Mouse (Mus musculus) thymus, postnatal 4 days (tissue): ENCODE measurements around the gene Bbx.

ENCODE experiments used
- DNase-seq: peaks from one replicate; pipeline ENCODE4 v3.0.0; 2021

Bbx gene

DNA sequence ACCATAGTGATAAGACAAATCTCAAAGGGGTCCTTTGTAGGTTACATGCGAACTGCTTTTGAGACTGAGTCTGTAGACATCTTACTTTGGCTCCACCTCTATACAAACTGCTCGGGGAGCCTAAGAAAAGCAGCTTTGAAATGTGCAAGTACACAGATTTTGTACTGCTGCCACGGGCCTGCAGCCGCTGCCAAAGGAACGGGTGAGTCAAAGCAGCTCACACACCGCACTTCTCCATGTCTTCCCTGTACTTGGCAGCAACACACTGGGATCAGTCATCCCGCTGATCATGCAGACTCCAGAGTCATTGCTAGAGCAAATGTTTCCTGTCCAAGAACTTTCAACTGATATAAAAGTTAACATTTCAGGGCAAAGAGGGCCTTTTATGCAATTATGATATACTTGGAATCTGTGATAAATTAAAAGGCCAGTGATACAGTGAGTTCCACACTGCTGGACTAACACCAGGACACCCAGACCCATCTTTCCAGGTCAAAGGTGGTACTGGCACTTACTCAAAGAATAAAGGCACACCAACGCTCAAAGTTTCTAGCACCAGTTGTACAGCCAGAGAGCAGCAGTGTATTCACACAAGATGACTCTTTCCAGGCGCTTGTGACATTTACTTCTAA lies 122.7 kb downstream of the Bbx start:
- DNase-seq: no peak

- DNase-seq: no peak
Measured at GRCm38 (mm10) chr16:50308256-50308655, 123.9 kb downstream of the Bbx start.

DNA sequence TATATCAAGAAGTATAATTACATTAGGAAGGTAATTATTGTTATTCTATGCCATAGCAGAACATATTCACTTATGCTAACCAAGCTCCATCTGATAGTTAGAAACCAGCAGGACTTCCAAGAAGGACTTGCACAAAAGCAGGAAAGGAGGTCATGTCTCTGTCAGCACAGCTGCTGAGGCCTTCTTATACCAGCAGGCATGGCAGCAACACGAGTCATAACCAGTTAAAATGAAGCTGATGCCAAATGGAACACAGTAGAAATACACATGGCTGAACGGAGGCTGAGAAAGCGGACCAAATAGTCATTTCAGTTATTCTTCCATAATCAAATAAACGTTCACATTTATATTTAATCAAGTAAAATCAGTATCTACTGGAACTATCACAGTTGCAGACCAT lies 125.0 kb downstream of the Bbx start:
- no peak for DNase-seq

GRCm38 (mm10) chr16:50306727-50307126 lies 125.5 kb downstream of the Bbx start:
- DNase-seq: no peak

DNA sequence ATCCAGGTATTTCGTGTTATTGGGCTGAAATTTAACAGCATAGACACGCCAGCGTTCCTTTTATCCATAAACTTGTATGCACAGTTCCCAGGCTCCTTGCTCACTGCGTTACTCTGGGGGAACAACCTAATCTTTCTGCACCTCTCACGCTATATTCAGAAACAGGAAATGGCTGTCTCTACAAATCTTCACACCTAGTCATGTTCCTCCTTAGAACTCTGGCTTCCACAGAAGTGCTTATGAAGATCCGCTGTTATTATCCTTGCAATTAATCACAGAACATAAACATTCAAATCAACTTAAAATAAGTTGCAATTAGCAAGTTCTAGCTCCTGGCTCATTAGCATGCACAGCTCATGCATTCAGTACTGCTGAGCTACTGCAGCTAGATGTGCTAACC lies 127.0 kb downstream of the Bbx start:
- DNase-seq: no peak

GRCm38 (mm10) chr16:50302566-50302965 lies 129.6 kb downstream of the Bbx start:
- no peak for DNase-seq

- DNase-seq: no peak
Measured at GRCm38 (mm10) chr16:50298743-50299443, 133.3 kb downstream of the Bbx start.

DNA sequence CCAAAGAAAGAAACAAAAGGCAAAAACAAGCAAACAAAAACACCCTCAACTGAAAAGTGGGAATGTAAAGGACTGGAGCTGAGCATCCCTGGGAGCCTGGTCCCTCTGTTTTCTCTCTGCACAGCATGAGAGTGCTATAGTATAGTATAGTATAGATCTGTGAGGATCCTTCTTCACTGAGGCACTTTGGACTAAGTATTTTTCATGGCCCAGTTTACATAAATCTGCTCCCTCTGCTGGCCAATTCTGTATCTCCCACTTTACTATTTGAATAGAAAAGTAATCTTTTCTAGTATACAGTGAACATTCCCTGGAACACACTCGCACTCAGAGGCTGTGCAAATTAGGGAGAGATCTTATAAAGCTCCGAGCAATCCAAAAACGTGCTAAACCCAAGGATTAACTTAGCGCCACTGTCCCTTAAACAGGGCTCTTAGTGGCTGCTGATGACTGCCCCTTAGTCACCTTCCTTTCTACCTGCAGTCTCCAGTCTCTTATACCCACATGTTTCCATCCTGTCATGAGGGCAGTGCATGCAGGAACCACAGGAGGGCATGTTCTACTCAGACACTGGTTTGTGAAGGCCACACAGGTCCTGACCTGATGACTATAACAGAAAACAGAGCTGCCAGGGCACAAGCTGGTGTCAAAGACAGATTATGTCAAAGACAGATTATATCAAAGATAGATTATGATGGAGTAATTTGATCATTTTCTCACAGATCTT lies 138.5 kb downstream of the Bbx start:
- DNase-seq: no peak

GRCm38 (mm10) chr16:50292834-50293233 lies 139.4 kb downstream of the Bbx start:
- DNase-seq: no peak

DNA sequence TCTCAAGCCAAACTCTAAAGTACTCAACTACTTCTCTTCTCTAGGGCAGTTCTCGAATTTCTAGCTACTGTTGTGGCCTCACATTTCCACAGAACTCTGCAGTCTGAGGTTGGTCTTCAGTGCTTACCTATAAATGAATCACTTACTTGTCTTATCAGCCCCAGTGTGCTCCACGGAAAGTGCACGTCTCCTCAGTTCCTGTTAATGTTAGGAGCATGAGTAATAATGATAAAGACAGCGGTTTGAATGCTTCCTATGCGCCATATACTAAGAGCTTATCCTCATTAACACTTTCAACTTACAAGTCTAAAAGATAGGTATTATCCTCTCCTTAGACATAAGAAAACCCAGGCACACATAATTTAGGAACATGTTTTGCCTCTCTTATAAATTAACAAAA lies 142.4 kb downstream of the Bbx start:
- no peak for DNase-seq

- DNase-seq: no peak
Measured at GRCm38 (mm10) chr16:50272813-50273212, 159.4 kb downstream of the Bbx start.

- no peak for DNase-seq
Measured at GRCm38 (mm10) chr16:50262647-50263046, 169.5 kb downstream of the Bbx start.

DNA sequence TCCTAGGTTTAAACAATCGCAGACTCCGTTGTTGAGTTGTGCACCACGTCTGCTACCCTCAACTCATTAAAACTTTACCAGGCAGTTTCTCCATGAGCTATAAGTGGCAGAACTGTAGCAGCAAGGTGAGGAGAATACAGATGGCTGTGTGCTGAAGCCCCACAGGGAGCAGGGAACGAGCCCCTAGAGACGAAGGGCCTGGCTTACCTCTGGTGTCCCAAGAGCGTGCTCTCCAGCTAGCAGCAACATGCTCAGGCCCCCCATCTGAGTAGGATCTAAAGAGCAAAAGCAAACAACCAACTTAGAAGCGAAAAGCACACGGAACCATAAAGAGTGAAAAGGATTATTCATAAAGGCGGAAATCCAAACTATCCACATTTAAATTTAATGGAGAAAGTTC lies 170.0 kb downstream of the Bbx start:
- DNase-seq: no peak

DNA sequence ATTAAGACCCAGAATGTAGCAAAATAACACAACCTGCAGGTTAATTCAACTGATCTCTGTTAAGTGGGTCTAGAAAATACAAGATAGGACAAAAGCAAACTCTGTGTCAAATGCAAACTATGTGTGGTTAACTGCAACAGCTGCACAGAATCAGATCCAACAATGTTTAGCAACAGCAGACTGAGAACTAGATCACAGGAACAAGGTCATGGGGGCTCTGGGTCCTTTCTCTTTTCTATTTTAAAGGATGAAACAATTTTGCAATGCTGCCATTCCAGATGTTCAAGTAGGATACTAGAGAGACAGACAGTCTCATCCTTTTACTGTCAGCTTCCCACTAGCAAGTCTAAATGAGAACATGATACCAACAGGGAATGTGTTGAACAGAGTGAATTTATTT lies 170.4 kb downstream of the Bbx start:
- no peak for DNase-seq

DNA sequence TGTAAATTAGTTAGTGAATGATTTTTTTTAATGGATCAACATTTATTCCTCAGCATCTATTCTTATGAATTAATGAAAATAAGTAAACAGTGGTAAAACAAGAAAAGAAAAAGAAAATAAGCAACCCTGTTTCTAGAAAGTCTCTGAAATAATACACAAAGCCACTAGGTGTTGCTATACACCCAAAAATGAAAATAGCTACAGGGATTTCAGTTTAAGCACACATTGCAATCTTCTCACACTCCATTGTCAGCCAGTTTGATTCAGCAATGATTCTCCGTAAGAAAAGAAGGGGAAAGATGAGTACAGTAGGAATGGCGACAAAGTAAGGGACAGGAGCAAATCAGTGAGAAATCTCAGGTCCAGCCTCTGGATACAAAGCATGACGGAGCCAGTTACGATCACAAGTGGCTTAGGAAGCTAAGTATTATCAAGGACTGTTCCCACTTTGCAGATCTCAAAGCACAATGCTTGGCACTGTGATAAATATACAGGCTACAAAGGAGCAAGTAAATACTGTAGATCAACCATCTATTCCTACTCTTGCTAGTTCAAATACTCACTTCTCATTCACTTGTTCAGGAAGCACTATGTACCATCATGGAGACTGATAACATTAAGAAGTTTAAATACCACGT lies 177.5 kb downstream of the Bbx start:
- DNase-seq: no peak

DNA sequence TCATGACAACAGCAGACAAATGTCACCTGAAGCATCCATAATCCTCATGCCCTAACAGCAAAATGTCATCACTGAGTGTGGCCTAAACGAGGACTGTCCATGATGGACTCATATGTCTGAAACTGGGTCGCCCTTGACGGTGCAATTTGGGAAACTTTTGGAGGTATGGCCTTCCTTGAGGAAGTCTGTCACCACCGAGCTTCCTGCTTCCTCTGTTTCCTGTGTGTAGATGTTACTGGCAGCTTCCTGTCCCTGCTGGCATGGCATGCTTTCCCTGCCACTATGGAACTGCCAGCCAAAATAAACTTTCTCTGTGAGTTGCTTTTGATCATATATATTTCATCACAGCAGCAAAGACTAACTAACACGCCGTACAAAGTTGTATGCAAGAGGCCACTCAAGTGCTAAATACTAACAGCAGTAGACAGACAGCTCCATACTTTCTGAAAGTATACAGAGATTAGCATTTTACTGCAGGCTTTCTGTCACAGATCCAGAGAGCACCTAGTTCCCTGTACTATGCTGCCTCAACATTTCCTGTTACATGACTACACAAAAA lies 180.7 kb downstream of the Bbx start:
- DNase-seq: no peak

DNA sequence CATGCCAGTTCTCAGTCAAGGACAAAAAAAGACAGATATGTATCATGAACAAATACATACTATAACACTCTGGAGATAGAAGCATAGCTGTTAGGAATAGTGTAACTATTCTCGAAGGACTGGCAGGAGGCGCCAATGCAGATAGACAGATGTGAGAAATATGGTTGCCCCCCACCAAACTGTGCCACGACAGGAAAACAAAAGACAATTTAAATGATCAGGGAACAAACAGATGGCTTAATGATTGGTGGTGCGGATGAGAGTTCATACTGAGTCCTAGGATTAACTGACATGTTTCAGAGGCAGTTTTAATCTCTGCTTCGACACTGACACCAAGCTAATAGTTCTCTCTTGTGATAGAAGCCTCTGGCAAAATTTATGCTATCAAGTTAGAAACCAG lies 181.7 kb downstream of the Bbx start:
- no peak for DNase-seq

DNA sequence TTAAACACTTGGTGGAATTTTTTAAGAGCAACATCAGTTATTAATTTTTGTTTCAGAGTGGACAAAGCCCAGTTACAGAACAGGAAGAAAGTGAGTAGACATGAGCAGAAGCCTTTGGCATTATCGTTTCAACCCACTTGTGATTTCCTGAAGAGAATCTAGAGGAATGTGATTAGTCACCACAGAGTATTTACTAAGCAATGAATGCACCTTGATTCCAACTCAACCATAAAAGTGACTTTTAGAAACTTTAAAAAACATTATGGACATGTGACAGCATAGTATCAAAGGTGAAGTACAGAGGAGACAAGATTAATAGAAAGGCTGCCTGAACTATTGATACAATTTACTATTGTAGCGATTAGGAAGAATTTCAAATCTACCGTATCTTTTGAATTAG lies 183.2 kb downstream of the Bbx start:
- DNase-seq: no peak

DNA sequence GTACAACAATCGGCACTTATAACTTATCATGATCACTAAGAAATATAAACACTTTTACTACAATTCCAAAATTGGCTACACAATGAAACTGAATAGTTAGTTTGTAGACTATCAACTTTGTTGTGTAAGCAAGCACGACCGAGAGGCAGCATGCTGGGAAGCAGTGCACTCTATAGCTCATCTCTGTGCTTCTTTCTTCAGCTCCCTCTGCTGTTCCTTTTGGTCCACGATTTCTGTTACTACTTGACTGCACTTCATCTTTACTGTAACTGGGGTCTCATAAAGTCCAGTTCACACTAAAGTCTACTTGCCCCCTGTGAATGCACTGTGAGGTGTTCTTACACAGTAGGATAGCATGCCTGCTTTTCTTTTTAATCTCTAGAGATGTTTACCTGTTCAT lies 189.7 kb downstream of the Bbx start:
- no peak for DNase-seq

DNA sequence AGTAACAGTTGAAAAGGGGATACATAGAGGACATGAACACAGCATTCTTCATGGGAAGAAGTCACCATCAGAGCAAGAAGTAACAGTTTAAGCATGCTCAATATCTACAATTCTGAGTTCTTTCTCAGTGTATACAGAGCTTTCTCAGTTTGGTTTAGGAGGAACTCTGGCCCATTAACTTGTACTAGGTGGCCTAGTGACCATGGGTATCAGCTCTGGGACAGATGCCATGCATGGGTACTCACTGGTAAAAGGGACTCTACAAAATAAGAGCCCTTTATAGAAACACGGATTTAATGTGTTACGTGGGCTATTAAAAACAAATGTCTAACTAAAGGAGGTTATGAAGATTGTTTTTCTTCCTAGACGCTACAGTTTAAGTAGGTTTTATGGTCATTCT lies 190.6 kb downstream of the Bbx start:
- DNase-seq: no peak

- no peak for DNase-seq
Measured at GRCm38 (mm10) chr16:50235231-50235630, 197.0 kb downstream of the Bbx start.

DNA sequence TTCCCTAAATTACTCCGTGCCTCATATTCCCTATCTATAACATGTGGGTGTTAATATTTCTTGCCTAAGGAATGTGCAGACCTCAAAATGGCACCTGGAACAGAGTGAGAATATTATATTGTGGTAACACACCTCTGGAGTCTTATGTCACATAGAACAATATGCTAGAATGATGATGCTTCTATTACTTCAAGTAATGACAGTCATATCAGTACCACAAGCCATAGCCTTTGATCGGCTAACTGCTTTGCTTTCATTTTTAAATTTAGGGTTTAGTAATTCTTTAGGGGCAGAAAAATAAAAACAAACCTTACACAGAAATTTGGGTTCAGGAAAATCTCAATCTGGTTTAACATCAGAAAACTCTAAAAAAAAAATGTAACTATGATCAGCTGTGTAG lies 201.6 kb downstream of the Bbx start:
- DNase-seq: no peak

- DNase-seq: no peak
Measured at GRCm38 (mm10) chr16:50228833-50229232, 203.4 kb downstream of the Bbx start.

DNA sequence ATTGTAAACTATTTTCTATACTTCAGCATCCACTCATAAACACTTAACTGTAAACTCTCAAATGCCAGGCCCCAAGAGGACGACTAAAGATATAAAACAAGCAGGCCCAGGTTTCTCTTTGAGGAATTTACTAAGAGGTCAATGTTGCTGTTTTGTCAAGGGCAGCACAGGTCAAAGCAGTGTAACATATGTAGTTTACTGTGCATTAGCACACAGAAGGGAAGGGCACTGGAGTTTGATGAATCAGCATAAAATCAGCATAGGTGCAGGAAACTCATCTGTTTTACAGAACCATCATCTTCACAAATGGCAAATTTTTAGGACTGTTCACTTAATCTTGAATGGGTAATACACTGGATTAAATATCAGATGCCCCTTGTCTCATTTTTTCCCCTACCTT lies 205.9 kb downstream of the Bbx start:
- no peak for DNase-seq
